Mouse (Mus musculus) testis, adult 2 months (tissue): Measurements from ENCODE around the gene Gm11639. TPM values are rescaled to one million over a fixed set of nuclear protein-coding genes. Genes with fewer than 3 reads are reported as not detected.

ENCODE experiments used
- H3K27ac ChIP-seq: fragments of 200-500 bp; 2 replicates; pipeline ENCODE4 v1.5.1; 2012; ENCODE audit warnings: low read depth, low read length; ENCODE audit not compliant: control insufficient read depth, insufficient read depth
- H3K27me3 ChIP-seq: fragments of 200-500 bp; 2 replicates; pipeline ENCODE4 v1.6.1; 2012; ENCODE audit warnings: mild to moderate bottlenecking, low read length, moderate library complexity; ENCODE audit not compliant: control insufficient read depth, insufficient read depth
- H3K36me3 ChIP-seq: fragments of 200-500 bp; 2 replicates; pipeline ENCODE4 v1.6.1; 2012; ENCODE audit warnings: mild to moderate bottlenecking, low read length; ENCODE audit not compliant: control insufficient read depth, insufficient read depth
- H3K4me1 ChIP-seq: fragments of 200-500 bp; 2 replicates; pipeline ENCODE4 v1.6.1; 2012; ENCODE audit warnings: low read length; ENCODE audit not compliant: control insufficient read depth, insufficient read depth
- H3K4me3 ChIP-seq: fragments of 200-500 bp; 2 replicates; pipeline ENCODE4 v1.5.1; 2012; ENCODE audit warnings: low read depth, mild to moderate bottlenecking, low read length, moderate library complexity, mixed read lengths; ENCODE audit not compliant: control insufficient read depth
- CTCF ChIP-seq: fragments of 200-500 bp; IDR thresholded peaks from 2 replicates; pipeline ENCODE4 v1.5.1; 2012; ENCODE audit warnings: low read depth, mild to moderate bottlenecking, inconsistent platforms, low read length, moderate library complexity; ENCODE audit not compliant: control insufficient read depth, insufficient read depth, insufficient replicate concordance
- POLR2A ChIP-seq: fragments of 200-500 bp; IDR thresholded peaks from 2 replicates; pipeline ENCODE4 v1.6.1; 2012; ENCODE audit warnings: low read depth, mild to moderate bottlenecking, inconsistent platforms, low read length, moderate library complexity; ENCODE audit not compliant: control insufficient read depth
- polyA plus RNA-seq: library from polyadenylated mRNA; depleted of rRNA; stranded (reverse); fragments of >200 nt; gene quantifications from 2 replicates; pipeline ENCODE4 v1.2.3, GENCODE M21; 2012; rRNA removed

The Gm11639 gene
- 1.5 and 1.7 TPM in 2 replicates for polyA plus RNA-seq

DNA sequence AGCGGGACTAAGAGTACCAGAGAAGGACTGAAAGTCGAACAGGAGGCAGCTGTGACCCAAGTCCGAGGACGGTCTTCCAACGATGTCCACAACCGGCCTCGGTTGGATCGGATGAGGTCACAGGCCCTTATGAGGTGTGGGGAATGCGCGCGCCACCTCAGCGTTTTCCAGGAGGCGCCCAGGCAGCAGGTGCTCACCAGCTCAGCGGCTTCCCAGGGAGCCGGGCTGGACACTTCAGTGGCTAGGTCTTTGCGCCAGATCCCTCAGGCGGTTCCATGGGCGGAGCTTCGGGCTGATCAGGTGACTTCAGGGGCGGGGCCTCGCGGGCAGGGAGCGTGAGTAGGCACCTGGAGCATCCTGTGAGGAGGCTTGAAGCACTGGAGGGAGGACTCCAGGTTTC is at the start of gene Gm11639:
TSS of gene Gm11639 (plus strand) at position 160 of the 400 bp plus-strand sequence.
- Histone ChIP-seq H3K36me3 (no peaks in the 10 kb centered on the region; the same call in 1 of the 2 replicates), H3K27me3 (no peaks in the 10 kb centered on the region), H3K4me1 (peaks cover 4% of the 10 kb centered on the region), H3K4me3 (peak within 1 kb of the TSS; percentile 74), H3K27ac (peak within 1 kb of the TSS; percentile 74)
- TF ChIP-seq CTCF = no peak
- peak; percentile 95; the same call in 1 of the 2 replicates for TF ChIP-seq POLR2A

DNA sequence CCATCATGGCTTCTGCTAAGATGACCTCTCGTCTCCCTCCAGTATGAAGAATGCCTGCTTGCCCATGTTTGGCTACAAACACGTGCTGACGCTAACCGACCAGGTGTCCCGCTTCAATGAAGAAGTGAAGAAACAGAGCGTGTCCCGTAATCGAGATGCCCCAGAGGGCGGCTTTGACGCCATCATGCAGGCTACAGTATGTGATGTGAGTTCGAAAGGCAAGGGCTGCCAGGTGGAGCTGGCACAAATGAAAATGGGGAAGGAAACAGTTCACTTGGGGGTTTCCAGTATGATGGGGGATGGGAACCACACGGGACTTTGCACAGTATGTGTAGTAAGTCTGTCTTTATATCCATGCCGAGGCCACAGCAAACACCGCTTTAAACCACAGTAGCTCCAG is 48.5 kb upstream of the Gm11639 start:
- Histone ChIP-seq H3K4me1 (no peaks in the 10 kb centered on the region), H3K4me3 (no peak overlapping the region), H3K36me3 (no peaks in the 10 kb centered on the region), H3K27me3 (no peaks in the 10 kb centered on the region), H3K27ac (no peak overlapping the region)
- TF ChIP-seq POLR2A (no peak), CTCF (no peak)

DNA sequence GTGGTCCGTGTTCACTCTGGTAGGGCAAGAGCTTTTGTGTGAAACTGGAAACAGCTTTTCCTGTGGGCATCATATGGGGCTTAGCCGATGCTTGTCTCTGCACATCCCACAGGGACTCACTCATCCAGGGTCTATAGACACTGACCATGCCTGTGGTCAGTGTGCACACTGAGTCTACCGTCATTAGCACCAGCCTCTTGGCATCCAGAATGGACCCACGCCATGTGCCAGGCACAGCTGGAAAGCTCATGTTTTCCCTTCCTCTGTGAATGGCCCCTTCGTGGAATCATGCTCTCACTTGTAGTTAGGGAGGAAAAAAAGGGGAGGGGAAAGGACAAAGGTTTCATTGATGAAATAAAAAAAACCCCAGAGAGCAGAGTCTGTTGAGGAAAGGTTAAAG is 47.5 kb upstream of the Gm11639 start:
- no peaks in the 10 kb centered on the region for H3K27me3 ChIP-seq
- no peak overlapping the region for H3K27ac ChIP-seq
- no peaks in the 10 kb centered on the region for H3K36me3 ChIP-seq
- H3K4me3 ChIP-seq = no peak overlapping the region
- TF ChIP-seq POLR2A = no peak
- TF ChIP-seq CTCF = no peak
- no peaks in the 10 kb centered on the region for H3K4me1 ChIP-seq

DNA sequence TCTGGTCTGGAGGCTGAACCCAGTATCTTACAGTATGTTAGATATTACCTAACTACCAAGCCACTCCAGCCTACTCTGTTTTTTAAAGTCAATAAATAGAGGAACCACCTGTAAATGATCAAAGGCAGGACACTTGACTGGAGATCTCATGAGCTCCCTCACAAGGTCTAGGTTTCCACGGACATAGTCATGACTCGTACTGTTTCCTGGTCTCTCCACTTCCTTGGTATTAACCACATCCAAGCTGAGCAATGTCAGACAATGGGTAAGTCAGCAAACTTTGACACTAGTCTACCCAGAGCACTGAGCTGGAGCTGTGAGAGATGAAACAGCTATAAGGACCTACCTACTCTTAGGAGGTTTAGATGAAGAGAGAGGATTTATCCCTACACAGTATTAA is 46.6 kb upstream of the Gm11639 start:
- H3K36me3 ChIP-seq = no peaks in the 10 kb centered on the region
- no peak overlapping the region for H3K4me3 ChIP-seq
- H3K27ac ChIP-seq = no peak overlapping the region
- no peak for TF ChIP-seq CTCF
- TF ChIP-seq POLR2A = no peak
- no peaks in the 10 kb centered on the region for H3K27me3 ChIP-seq
- H3K4me1 ChIP-seq = no peaks in the 10 kb centered on the region

DNA sequence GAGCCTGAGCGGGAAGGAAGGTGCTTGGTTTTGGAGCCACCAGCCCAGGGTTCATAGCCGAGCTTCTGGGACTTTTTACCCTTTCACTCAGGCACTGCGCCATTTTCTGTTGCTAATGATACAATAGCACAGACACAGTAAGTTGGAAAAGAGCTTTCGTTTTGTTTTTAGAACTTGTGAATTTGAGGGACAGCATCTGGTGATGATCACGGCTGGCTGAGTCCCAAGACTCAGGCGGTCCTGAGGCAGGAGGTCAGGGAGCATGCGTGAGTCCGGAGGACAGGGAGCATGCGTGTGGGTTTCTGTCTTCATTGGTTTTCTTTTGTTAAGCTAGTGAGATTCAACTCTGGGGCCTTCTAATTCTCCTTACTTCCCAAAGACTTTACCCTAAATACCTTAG is 45.9 kb upstream of the Gm11639 start:
- H3K27ac ChIP-seq = no peak overlapping the region
- no peaks in the 10 kb centered on the region for H3K27me3 ChIP-seq
- H3K4me1 ChIP-seq = no peaks in the 10 kb centered on the region
- H3K4me3 ChIP-seq = no peak overlapping the region
- no peaks in the 10 kb centered on the region for H3K36me3 ChIP-seq
- no peak for TF ChIP-seq POLR2A
- TF ChIP-seq CTCF = no peak

DNA sequence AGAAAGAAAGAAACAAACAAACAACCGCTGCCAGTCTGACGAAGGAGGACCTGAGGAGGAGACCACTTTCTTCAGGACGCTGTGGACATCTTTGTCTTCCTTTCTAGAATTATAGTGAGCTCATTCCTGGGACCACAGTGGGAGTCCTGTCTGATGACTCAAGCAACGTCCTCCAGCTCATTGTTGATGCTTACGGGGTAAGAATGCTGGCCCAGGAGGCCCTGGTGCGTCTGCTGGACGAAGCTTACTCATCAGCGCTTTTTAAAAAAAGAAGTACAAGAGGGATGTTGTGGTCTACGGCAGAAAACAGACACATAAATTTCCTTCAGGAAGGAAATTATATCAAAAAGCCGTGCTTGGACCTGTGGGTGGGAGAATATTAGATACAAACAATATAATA is 44.6 kb upstream of the Gm11639 start:
- Histone ChIP-seq H3K27ac (no peak overlapping the region), H3K27me3 (no peaks in the 10 kb centered on the region), H3K4me3 (no peak overlapping the region), H3K4me1 (no peaks in the 10 kb centered on the region), H3K36me3 (no peaks in the 10 kb centered on the region)
- no peak for TF ChIP-seq CTCF
- TF ChIP-seq POLR2A = no peak

DNA sequence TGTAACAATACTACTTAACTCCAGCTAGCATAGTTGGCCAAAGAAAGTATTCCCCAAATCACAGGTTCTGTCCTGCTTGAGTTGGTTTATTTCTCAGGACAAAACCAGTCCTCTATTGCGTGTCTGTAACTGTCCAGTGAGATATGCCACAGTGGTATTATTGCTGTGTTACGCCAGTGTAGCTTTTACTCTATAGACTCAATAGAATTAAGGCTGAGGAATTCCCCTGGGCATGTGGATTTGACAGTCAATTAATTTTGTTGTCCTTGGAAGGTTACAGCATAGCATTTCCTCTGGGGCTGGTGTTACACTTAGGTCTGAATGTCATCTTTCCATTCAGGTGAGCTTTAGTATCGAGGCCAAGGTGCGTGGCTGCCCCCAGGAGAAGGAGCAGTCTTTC is 42.3 kb upstream of the Gm11639 start:
- Histone ChIP-seq H3K36me3 (no peaks in the 10 kb centered on the region), H3K27ac (no peak overlapping the region), H3K27me3 (no peaks in the 10 kb centered on the region), H3K4me3 (no peak overlapping the region), H3K4me1 (no peaks in the 10 kb centered on the region)
- TF ChIP-seq CTCF = no peak

DNA sequence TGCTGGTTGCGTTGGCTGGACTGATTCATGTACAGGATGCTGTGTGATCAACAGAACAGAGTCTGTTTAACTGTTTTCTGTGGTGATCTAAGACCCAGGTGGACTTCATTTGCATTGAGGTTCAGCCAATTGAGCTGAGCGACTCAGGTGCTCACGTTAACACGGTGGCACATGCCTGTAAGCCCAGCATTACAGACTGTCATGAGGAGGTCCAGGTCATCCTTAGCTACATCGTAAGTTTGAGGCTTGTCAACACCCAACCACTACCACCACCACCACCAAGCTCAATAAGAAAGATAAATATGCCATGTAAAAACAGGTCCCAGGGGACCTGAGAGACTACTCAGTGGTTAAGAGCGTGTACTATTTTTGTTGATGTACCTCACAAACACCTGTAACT is 40.1 kb upstream of the Gm11639 start:
- Histone ChIP-seq H3K36me3 (no peaks in the 10 kb centered on the region), H3K4me1 (no peaks in the 10 kb centered on the region; the same call in 1 of the 2 replicates), H3K4me3 (no peak overlapping the region), H3K27me3 (no peaks in the 10 kb centered on the region), H3K27ac (no peak overlapping the region)
- TF ChIP-seq POLR2A = no peak
- TF ChIP-seq CTCF = no peak
